ENCODE assay signal across 11 mouse cellular contexts in genomic region chr13:107927499-107928215, GRCm38 (mm10).
DNase-seq lines count a peak whose midpoint lies in the region; ATAC-seq and TF ChIP-seq lines count a peak whose summit lies in the region.
"Had no signal": no experiment of that assay in that cellular context is flagged by ENCODE, and none has a peak within 500 bp of the region (broad histone marks: within the 10 kb centered on the region; RNA-seq: fewer than 3 reads in every experiment).

No protein-coding gene starts in this region.

- no peak for TF ChIP-seq POLR2A in kidney, adult 2 months (IDR thresholded peaks at IDR 0.05; ENCODE audit: low read depth, low read length)

- ATAC-seq in CD4-positive, CD25-positive, alpha-beta regulatory T cell, adult 4 months, result peak; percentile 80

- no peaks in the 10 kb centered on the region for H3K27me3 ChIP-seq in kidney, adult 2 months (replicated peaks; ENCODE audit: control insufficient read depth, insufficient read depth, low read length)
- H3K27me3 ChIP-seq: forebrain, embryonic 12.5 days; hindbrain, embryonic 12.5 days had no signal

- WGBS in kidney, adult 2 months, result 88% methylated on average over 10 of the region's 10 CpGs

- H3K36me3 ChIP-seq in kidney, adult 2 months (ENCODE audit: control insufficient read depth, insufficient read depth, low read length), result no peaks in the 10 kb centered on the region
- H3K36me3 ChIP-seq: forebrain, embryonic 12.5 days; hindbrain, embryonic 12.5 days had no signal

- peak; percentile 34 for TF ChIP-seq CTCF in kidney, adult 2 months (conservative IDR thresholded peaks at IDR 0.05; ENCODE audit: insufficient read depth, insufficient read length, low read depth, low read length)

- DNase-seq in kidney, adult 2 months, result peak; percentile 21
- no peak for DNase-seq in kidney, adult 8-10 months
- peak; percentile 14 for DNase-seq in brain, adult 2 months (ENCODE audit: low read depth, low spot score)
- DNase-seq in naive thymus-derived CD4-positive, alpha-beta T cell, adult 2 months (ENCODE audit: low read depth), result peak; percentile 78
- no peak for DNase-seq in frontal cortex, postnatal 14 days (ENCODE audit: low spot score in 2 of 2)
- DNase-seq in cerebellum, adult 9-10 months, result no peak
- DNase-seq in neural tube, embryonic 10.5 days (ENCODE audit: extremely low spot score, low spot score), result no peak
- DNase-seq: cerebellum, postnatal 36 days had no signal

- no peak overlapping the region for H3K27ac ChIP-seq in kidney, adult 2 months (ENCODE audit: insufficient read depth, low read depth, low read length)
- H3K27ac ChIP-seq: forebrain, embryonic 12.5 days; hindbrain, embryonic 12.5 days had no signal

- no peak overlapping the region for H3K4me3 ChIP-seq in kidney, adult 2 months (ENCODE audit: insufficient read depth, low read depth, low read length)
- H3K4me3 ChIP-seq: forebrain, embryonic 12.5 days; hindbrain, embryonic 12.5 days had no signal

- H3K4me1 ChIP-seq in kidney, adult 2 months (ENCODE audit: control insufficient read depth, insufficient read depth, low read length), result no peaks in the 10 kb centered on the region

Comparison
In these comparisons a context has a peak if more than half of its experiments do, and no peak if none do; other contexts are left out.
1. DNase-seq: peak in kidney, adult 2 months (single experiment), brain, adult 2 months (single experiment) and naive thymus-derived CD4-positive, alpha-beta T cell, adult 2 months (single experiment); none in kidney, adult 8-10 months (0 of 2), frontal cortex, postnatal 14 days (0 of 2), cerebellum, adult 9-10 months (single experiment) and neural tube, embryonic 10.5 days (single experiment).